Mouse (Mus musculus): ENCODE results near the gene Nsrp1.
A peak's percentile ranks its signal among the peaks of the same experiment; 100 is the strongest.
"Not testable (repeated sequence)": the region's sequence is repeated elsewhere in the genome, so short reads cannot be mapped to it uniquely, and the experiment has no call there.

The Nsrp1 gene

DNA sequence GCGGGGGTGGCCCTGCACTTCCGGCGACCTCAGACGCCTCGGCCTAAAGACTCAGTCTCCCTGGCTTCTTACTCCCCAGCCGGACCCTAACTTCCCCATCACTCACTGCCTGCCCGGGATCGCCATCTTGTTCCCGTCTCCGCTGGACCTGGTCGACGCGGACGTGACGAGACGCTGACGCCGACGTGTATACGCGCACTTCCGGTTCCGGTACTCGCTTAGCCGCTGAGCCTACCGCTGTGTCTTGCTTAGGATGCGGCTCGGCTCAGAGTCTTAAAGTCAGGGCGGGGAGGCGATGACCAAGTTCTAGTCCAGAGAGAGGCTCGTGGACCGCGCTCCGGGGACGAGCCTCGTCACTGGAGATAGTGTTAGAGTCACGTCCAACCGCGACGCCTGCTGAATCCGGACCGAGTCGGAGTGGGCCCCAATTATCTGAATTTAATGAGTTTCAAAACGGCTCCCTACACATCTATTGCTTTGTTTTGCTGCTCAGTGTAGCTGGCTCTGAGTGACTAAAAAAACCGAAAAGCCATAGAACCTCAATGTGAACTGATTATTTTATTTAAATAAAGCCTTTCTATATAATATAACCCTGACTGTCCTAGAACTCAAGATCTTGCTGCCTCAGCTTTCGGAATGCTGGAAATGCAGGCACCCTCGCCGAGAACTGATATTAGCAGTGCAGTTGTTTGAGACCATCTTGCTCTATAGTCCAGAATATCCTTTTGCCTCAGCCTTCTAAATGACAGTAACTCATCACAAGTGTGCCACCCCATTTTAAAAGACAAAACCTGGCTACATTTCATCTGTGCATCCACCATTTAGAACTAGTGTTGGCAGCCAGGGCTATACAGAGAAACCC lies at the start of gene Nsrp1:
Gene Nsrp1, minus strand, starts transcription at position 163 of the 862 bp plus-strand sequence.
- DNase-seq, result peak; percentile 92

DNA sequence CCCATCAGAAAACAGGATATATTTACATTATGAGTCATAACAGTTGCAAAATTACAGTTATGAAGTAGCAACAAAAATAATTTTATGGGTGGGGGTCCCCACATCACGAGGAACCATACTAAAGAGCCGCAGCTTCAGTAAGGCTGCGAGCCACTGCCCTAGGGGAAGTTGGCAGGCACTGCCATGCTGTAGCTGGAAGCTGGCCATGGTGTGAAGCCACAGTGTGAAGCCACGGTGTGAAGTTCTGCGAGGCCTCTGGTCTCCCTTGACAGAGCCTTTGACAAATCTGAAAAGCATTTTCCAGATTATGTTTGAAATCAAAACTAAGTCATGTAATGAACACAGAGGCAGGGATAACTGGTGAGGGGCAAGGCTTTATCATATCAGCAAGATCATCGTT lies 32.9 kb upstream of the Nsrp1 start:
- DNase-seq, result no peak

DNA sequence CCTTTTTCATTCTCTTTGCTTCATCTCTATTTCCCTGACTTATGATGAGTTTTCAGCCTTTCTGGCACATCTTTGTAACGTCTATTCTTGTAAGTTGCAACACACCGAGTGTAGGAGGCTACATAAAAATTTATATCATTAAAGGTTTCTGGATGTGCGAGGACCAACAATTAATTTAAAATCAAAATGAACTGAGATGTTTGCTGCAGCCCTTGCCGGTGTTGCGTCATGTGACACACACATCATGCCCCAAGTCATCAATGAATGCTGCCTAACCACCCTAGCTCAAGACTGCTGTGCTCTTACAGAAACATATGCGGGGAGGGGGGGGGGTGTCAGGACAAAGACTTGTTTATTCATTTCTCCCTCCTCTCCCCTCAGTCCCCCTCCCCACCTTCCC lies 30.2 kb upstream of the Nsrp1 start:
- no peak for DNase-seq

GRCm38 (mm10) chr11:77107872-77108271 lies 29.6 kb upstream of the Nsrp1 start:
- not testable (repeated sequence) for DNase-seq

DNA sequence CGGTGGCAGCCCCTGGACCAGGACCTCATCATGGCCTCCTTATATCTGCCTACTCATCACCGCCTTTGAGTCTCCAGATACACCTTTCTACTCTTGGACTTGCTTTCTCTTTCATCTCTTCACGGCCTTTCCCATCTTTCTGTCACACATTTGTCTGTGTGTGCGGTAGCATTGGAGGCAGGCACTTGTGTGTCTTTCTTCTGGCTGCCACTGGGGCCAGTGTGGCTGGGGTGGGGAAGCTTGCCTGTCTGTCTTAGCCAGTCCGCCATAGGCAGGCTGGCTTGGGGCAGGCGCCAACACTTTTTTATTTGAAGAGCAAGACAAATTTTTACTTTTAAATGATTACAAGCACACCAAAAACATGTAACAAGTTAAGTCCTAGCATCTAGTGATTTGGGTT lies 28.7 kb upstream of the Nsrp1 start:
- no peak for DNase-seq

DNA sequence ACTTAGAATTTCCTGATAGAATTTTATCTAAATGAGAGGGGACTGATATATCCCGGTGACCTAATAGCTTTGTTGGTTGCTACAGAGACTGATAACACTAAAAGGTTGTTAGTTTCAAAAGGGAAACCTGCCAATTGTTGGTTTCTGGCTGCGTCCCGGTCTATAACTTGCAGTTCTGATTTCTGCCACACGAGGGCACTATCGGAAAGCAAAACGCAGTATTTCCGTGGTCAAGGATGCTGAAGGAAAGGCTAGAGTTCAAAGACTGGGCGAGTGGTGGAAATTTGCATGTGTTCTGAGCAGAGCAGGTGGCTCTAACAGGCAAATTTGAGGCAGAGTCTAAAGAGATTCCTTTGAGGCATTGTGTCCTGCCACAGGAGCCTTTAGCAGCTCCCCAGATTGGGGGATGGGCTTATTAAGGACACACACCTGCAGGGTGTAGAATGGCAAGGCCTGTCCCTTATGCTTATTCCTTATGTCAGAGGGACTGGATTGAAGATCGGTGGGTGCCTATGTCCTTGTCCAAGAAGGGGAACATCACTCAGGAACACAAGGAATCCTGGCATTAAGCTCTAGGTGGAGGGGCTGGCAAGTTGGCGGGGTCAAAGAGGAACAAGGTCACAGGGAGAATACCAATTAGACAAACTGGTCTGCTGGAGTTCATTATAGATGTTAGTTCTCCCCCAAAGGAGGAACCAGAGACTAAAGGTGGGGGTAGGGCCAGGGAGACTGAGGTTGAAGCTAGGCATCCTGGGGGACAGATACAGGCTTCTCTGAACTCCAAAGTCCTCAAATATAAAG lies 22.1 kb upstream of the Nsrp1 start:
- DNase-seq, result peak; percentile 72

GRCm38 (mm10) chr11:77098332-77098972 lies 20.2 kb upstream of the Nsrp1 start:
- DNase-seq, result no peak

GRCm38 (mm10) chr11:77096991-77097390 lies 18.8 kb upstream of the Nsrp1 start:
- DNase-seq, result no peak

DNA sequence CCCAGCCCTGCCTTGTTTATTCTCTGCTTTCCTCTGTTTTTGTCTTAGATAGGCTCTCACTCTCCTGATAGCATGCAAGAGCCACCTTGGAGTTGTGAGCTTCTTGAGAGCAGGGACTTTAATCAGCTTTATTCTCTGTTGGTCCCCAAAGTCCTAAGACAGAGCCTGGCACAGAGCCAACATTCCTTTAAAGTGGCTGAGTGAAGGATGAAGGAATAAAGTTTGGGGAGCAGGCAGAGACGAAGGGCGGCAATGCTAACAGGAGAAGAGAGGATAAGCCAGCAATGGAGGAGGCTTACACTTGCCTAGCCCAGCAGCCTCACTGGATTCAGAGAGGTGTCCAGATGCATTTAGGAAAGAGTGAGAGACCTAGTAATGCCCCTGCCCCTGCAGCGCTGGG lies 18.3 kb upstream of the Nsrp1 start:
- no peak for DNase-seq

GRCm38 (mm10) chr11:77095206-77095605 lies 17.0 kb upstream of the Nsrp1 start:
- DNase-seq, result no peak

DNA sequence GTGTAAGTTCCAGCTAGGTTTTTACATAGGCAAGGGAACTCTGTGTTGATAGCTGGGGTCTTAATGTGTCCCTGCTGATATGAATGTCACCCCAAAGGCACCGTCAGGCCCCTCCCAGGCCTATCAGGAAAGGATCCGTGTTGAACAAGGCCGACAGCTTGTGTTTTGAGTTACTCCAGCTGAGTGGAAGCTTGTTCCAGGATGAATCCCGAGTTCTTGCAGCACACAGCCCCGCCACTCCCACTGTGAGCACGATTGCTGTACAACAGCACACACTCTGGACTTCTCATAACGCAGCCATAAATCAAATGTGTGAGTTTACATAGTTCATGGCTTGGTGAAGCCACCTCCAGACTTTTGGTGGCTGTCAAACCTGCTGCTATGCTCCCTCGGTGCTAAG lies 15.9 kb upstream of the Nsrp1 start:
- DNase-seq, result no peak

DNA sequence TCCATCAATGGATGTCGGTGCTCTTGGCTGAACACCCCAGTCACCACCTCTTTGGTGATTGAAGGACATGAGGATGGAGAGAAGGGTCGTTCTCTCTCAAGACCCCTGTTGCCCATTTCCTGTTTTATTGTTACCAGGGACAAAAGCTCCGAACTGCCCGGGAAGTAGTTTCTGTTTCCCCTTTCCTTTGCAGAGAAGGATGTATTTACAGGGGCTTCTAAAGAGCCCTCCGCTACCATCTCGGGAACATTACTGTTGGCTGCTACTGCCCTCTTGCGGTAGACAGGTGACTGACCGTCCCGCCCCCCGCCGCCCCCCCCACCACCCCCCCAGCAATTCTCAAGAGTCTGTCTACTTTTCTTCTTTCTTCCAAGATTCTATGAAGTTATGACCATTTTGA lies 15.0 kb upstream of the Nsrp1 start:
- peak; percentile 68 for DNase-seq

DNA sequence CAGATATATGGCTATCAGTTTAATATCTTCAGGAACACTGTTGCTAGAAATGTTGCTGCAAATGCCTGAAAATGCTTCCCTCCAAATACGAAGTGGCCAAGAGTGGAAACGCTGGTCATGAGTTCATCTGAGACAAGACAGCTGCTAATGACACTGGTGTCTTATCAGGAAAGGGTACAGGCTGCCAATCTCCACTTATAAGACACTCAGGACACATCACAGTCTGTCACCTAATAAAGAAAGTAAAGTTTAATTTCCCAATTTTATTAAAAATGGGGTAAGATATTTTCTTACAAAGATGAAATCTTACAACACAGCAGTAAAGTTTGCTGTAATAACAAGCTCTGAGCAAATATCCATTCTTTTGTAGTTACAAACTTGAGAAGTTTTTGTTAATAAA lies 10.9 kb upstream of the Nsrp1 start:
- DNase-seq, result no peak

DNA sequence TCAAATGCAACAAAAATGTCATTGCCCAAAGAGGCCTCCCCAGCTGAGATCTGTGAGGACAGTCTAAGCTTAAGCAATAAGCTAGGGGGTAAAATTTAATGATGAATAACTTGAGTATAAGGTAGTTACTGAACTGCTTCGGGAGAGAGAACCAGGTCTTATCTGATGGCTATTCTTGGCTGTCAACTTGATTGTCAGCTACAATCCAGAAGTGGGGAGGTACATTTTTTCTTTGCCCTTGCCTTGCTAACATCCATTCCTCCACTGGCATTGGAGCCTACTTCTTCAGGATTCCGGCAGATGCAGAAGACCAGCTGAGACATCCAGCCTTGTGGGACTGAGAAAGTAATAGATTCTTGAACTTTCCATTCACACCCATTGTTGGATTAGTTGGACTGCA lies 8.8 kb upstream of the Nsrp1 start:
- DNase-seq, result no peak

DNA sequence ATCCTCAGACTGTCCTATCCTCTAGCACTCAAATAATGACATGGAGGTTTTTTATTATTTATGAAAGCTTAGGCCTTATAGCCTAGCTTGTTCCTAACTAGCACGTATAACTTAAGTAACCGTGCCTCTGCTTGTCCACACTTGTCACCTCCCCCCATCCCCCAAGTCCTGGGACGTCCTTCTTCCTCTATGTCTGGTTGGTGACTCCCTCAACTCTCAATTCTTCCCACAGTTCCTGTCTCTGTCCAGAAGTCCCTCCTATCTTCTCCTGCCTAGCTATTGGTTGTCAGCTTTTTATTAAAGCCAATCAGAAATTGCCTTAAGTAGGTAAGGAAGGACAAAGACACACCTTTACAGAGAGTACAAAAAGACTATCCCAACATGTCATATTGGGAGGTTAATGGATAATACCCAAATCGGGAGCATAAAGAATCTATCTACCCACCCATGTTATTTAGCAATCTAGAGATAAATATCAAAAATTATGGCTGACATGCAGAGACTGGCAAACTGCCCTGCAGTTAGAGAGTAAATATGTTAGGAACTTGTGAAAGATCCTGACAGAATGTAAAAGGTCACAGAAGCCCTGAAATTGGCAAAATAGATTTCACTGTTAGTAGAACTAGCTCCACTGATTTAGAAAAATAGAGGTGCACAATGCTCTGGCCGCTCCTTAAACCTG lies 5.9 kb upstream of the Nsrp1 start:
- no peak for DNase-seq

DNA sequence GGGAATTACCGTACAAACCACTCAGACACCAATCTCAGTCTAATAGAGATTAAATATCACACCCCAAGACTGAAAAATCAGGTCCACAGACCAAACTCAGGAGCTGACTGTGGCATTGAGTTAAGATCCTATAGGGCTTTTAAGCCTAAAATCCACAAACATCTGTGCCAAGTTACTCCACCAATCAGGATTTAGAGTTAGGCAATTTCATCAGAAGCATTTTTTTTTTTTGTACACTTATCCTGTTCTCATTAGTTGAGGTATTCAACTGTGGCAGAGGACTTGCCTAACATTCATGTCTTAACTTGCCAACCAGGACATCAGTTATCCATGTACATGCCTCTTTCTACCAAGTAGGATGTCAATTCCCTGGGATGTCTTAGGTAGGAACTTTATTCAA lies 1.1 kb upstream of the Nsrp1 start:
- no peak for DNase-seq

GRCm38 (mm10) chr11:77077792-77078191 lies 443 bp downstream of the Nsrp1 start:
- DNase-seq, result peak; percentile 39

GRCm38 (mm10) chr11:77077331-77077730 lies 904 bp downstream of the Nsrp1 start:
- DNase-seq, result not testable (repeated sequence)

GRCm38 (mm10) chr11:77070721-77071120 lies 7.5 kb downstream of the Nsrp1 start:
- DNase-seq, result peak; percentile 9

DNA sequence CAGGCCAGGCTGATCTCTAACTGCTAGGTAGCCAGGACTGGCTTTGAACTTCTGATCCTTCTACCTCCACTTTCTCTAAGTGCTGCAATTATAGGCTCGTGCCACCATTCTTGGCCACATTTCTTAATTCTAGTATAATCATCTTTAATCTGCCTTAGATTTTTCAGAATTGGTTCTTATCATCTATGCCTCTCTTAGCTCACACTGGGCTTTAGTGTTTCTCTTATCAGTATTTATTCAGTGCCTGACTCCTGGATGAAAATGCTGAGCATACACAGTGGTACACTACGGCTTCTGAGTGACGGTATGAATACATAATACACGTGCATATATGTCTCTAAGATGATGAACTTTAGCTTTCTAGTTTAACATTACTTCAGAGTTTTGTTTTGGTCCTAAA lies 9.4 kb downstream of the Nsrp1 start:
- DNase-seq, result no peak

- no peak for DNase-seq
These were observed 14.8 kb downstream of the Nsrp1 start for GRCm38 (mm10) chr11:77063406-77063805.

DNA sequence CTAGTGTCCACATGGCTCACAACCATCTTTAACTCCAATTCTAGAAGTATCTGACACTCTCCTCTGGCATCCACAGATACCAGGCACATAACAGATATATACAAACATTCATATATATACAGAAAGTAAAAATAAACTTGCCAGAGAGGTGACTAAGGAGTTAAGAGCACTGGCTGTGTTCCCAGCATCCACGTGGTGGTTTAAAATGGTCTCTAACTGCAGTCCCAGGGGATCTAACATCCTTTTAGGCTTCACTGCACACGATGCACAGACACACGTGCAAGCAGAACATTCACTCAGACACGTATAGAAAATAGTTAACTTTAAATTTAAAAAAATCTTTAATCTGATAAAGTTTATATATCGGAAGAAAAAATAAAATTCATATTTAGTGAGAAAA lies 16.3 kb downstream of the Nsrp1 start:
- DNase-seq, result no peak

DNA sequence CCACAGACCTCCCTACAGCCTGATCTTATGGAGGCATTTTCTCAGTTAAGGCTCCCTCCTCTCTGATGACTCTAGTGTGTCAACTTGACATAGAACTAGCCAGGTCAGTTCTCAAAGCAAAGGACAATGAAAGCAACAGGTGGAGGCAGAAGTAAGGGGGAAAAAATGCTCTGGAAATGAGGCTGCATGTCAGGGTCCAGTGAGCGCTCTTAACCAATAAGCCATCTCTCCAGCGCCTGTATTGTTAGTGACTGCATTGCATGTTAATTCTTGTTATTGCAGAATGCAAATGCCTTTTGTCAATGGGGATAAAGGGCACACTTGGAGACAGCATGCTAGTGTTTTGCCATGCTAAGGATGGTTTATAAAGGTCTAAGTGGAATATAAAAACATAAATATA lies 35.4 kb downstream of the Nsrp1 start:
- no peak for DNase-seq
